Mouse (Mus musculus): ENCODE data around the gene Erp27.

DNA sequence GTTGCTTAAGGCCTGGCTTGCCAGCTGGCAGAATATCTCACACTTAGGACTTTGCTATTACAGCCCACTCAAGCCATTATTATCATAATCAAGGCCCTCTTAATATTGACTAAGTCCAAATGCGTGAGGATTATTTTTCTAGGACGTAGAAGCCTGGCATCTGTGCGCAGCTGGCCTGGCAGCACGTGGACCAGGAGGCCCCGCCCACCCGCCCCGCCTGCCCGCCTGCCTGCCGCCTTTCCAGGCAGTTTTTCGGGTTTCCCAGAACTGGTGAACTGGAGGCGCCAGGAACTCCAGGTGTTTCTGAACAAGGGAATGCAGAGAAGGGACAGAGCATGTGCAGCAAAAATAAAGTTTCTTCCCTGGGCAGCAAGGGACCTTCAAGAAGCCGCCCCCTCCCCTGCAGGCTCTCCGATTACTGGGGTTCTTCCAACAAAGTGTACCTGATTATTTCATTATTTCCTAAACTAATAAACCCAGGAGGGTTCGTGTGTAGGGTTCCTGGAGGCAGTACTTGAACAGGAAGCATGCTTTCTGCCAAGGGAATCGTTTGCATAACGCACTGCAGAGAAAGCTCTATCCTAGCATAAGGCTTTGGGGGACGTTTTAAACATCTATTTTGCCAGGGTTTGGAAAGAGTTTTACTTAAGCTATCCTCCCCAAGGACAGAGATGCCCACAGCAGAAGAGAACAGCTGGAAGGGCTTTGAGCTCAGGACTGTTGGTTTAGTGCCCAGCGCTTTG, 8.4 kb downstream of the Erp27 start:
- TF ChIP-seq ELF1 (IDR thresholded peaks at IDR 0.05; ENCODE audit: low read depth, low read length) (no peak), POLR2A (IDR thresholded peaks at IDR 0.05; ENCODE audit: low read depth, low read length) (no peak), USF2 (conservative IDR thresholded peaks at IDR 0.05; ENCODE audit: low read depth, low read length) (no peak), CTCF (conservative IDR thresholded peaks at IDR 0.05 in 1 of 2, IDR thresholded peaks at IDR 0.05 in 1 of 2; ENCODE audit: low read depth in 2 of 2, low read length in 2 of 2) (no peak), POLR2AphosphoS2 (IDR thresholded peaks at IDR 0.05; ENCODE audit: low read depth, low read length) (no peak), JUN (IDR thresholded peaks at IDR 0.05; ENCODE audit: insufficient read depth, low read depth, low read length) (no peak), MAFK (IDR thresholded peaks at IDR 0.05; ENCODE audit: insufficient replicate concordance, low read length) (no peak), RCOR1 (conservative IDR thresholded peaks at IDR 0.05; ENCODE audit: low read depth, low read length) (no peak), MAZ (IDR thresholded peaks at IDR 0.05; ENCODE audit: low read depth, low read length) (no peak), MAX (IDR thresholded peaks at IDR 0.05; ENCODE audit: low read length) (no peak), USF1 (IDR thresholded peaks at IDR 0.05; ENCODE audit: low read depth, low read length) (no peak), NRF1 (IDR thresholded peaks at IDR 0.05; ENCODE audit: low read depth, low read length) (no peak)

Data from CH12.LX (cell line).